Mouse (Mus musculus) heart, adult 2 months (tissue): ENCODE results near the gene Styxl1. TPM values are rescaled to one million over a fixed set of nuclear protein-coding genes. Genes with fewer than 3 reads are reported as not detected.

Source experiments
- DNase-seq, 2 experiments: peaks; one replicate each; pipeline ENCODE4 v3.0.0; 2021
- H3K27ac ChIP-seq: fragments of 200-600 bp; 2 replicates; pipeline ENCODE4 v1.8.1; 2022
- H3K27me3 ChIP-seq: fragments of 200-500 bp; 2 replicates; pipeline ENCODE4 v1.6.1; 2012; ENCODE audit warnings: mild to moderate bottlenecking, low read length, inconsistent platforms, mixed read lengths; ENCODE audit not compliant: control insufficient read depth, insufficient read depth
- H3K36me3 ChIP-seq: fragments of 200-500 bp; 2 replicates; pipeline ENCODE4 v1.6.1; 2012; ENCODE audit warnings: low read length, inconsistent platforms; ENCODE audit not compliant: control insufficient read depth, insufficient read depth
- H3K4me1 ChIP-seq: fragments of 200-500 bp; 2 replicates; pipeline ENCODE4 v1.6.1; 2011; ENCODE audit warnings: low read length; ENCODE audit not compliant: control insufficient read depth, insufficient read depth
- H3K4me3 ChIP-seq: fragments of 200-600 bp; 2 replicates; pipeline ENCODE4 v1.8.1; 2022
- H3K79me2 ChIP-seq: fragments of 200-500 bp; replicated peaks from 2 replicates; pipeline ENCODE4 v1.6.1; 2012; ENCODE audit warnings: mild to moderate bottlenecking, inconsistent platforms, low read length, moderate library complexity, mixed read lengths; ENCODE audit not compliant: control insufficient read depth, insufficient read depth
- H3K9ac ChIP-seq: fragments of 200-500 bp; 2 replicates; pipeline ENCODE4 v1.6.1; 2012; ENCODE audit warnings: low read depth, mild to moderate bottlenecking, control low read depth, inconsistent platforms, low read length, mixed read lengths
- CTCF ChIP-seq: fragments of 200-600 bp; IDR thresholded peaks from 2 replicates; pipeline ENCODE4 v1.8.1; 2022; ENCODE audit warnings: antibody characterized with exemption, mild to moderate bottlenecking, moderate library complexity
- EP300 ChIP-seq: fragments of 200-500 bp; IDR thresholded peaks from 2 replicates; pipeline ENCODE4 v1.6.1; 2011; ENCODE audit warnings: low read depth, low read length, control low read depth; ENCODE audit not compliant: insufficient read depth
- POLR2A ChIP-seq: fragments of 200-500 bp; IDR thresholded peaks from 2 replicates; pipeline ENCODE4 v1.6.1; 2011; ENCODE audit warnings: mild to moderate bottlenecking, low read depth, low read length, control low read depth; ENCODE audit not compliant: insufficient read depth
- WGBS: fragments of 180-500 bp; shearing (Covaris S2); methylation state at CpG from one replicate; pipeline ENCODE4 v1.1.7; 2018; 5-methylcytosine and 5-hydroxymethylcytosine counted together
- intact Hi-C: fragments of 180-260 bp; cut with DNase I; formaldehyde crosslinking; loops from one replicate; pipeline ENCODE4 v1.15.1; 2025
- polyA plus RNA-seq: library from polyadenylated mRNA; depleted of rRNA; stranded (reverse); fragments of >200 nt; gene quantifications from 2 replicates; pipeline ENCODE4 v1.2.3, GENCODE M21; 2012
- total RNA-seq, 2 experiments: library from RNA; stranded (reverse); gene quantifications; 2 replicates each; pipeline ENCODE4 v1.2.3; 2021

Gene Styxl1
- total and polyA plus RNA-seq, 3 experiments = 0.20 TPM; not detected in 2

- 60% methylated on average over 10 of the region's 10 CpGs for WGBS
- Histone ChIP-seq H3K27me3 (no peaks in the 10 kb centered on the region), H3K4me1 (peaks cover 3% of the 10 kb centered on the region), H3K4me3 (no peak overlapping the region), H3K79me2 (no peaks in the 10 kb centered on the region), H3K27ac (no peak overlapping the region), H3K9ac (no peak overlapping the region), H3K36me3 (no peaks in the 10 kb centered on the region)
- intact Hi-C loops = loop anchor here (5.0 kb wide), 1 partner anchor 110 kb away; the partner anchor contains the start of gene Rhbdd2
- no peak for DNase-seq
- TF ChIP-seq POLR2A (no peak), EP300 (no peak), CTCF (no peak)
Observed at GRCm38 (mm10) chr5:135742156-135742555, 36.0 kb downstream of the Styxl1 start.

GRCm38 (mm10) chr5:135738266-135738665, 39.9 kb downstream of the Styxl1 start:
- Histone ChIP-seq H3K4me1 (no peaks in the 10 kb centered on the region; the same call in 1 of the 2 replicates), H3K79me2 (no peaks in the 10 kb centered on the region), H3K4me3 (no peak overlapping the region), H3K9ac (no peak overlapping the region), H3K36me3 (no peaks in the 10 kb centered on the region), H3K27me3 (no peaks in the 10 kb centered on the region), H3K27ac (no peak overlapping the region)
- WGBS = 28% methylated on average over 6 of the region's 6 CpGs
- intact Hi-C loops = no loop called here
- TF ChIP-seq EP300 (no peak), CTCF (no peak), POLR2A (no peak)
- no peak for DNase-seq

GRCm38 (mm10) chr5:135737154-135737553, 41.0 kb downstream of the Styxl1 start:
- no peaks in the 10 kb centered on the region for H3K36me3 ChIP-seq
- TF ChIP-seq CTCF = peak; percentile 65
- no peak for TF ChIP-seq EP300

GRCm38 (mm10) chr5:135736544-135736943, 41.6 kb downstream of the Styxl1 start:
- intact Hi-C loops = no loop called here
- Histone ChIP-seq H3K9ac (no peak overlapping the region), H3K27ac (no peak overlapping the region), H3K4me3 (no peak overlapping the region), H3K4me1 (no peaks in the 10 kb centered on the region), H3K27me3 (no peaks in the 10 kb centered on the region), H3K36me3 (no peaks in the 10 kb centered on the region), H3K79me2 (no peaks in the 10 kb centered on the region)
- DNase-seq = no peak
- TF ChIP-seq POLR2A = no peak
- TF ChIP-seq CTCF = no peak
- no peak for TF ChIP-seq EP300
- WGBS = 93% methylated on average over 16 of the region's 16 CpGs

More at GRCm38 (mm10) chr5:135737154-135737553, 41.0 kb downstream of the Styxl1 start:
- no peak overlapping the region for H3K9ac ChIP-seq
- H3K4me3 ChIP-seq = no peak overlapping the region
- no peaks in the 10 kb centered on the region for H3K4me1 ChIP-seq
- H3K27ac ChIP-seq = no peak overlapping the region
- 73% methylated on average over 7 of the region's 7 CpGs for WGBS
- no peak for DNase-seq
- H3K27me3 ChIP-seq = no peaks in the 10 kb centered on the region
- intact Hi-C loops = no loop called here
- no peaks in the 10 kb centered on the region for H3K79me2 ChIP-seq

- Histone ChIP-seq H3K79me2 (no peaks in the 10 kb centered on the region), H3K36me3 (no peaks in the 10 kb centered on the region), H3K9ac (no peak overlapping the region), H3K27ac (no peak overlapping the region), H3K4me3 (no peak overlapping the region), H3K27me3 (no peaks in the 10 kb centered on the region), H3K4me1 (no peaks in the 10 kb centered on the region)
- intact Hi-C loops = no loop called here
- WGBS = 76% methylated on average over 13 of the region's 13 CpGs
- no peak for DNase-seq
- TF ChIP-seq CTCF (no peak), POLR2A (no peak), EP300 (no peak)
Observed at GRCm38 (mm10) chr5:135735741-135736140, 42.4 kb downstream of the Styxl1 start.

- Histone ChIP-seq H3K27ac (no peak overlapping the region), H3K27me3 (no peaks in the 10 kb centered on the region), H3K4me3 (no peak overlapping the region), H3K9ac (no peak overlapping the region), H3K79me2 (no peaks in the 10 kb centered on the region), H3K4me1 (no peaks in the 10 kb centered on the region), H3K36me3 (no peaks in the 10 kb centered on the region)
- 90% methylated on average over 42 of the region's 42 CpGs for WGBS
- intact Hi-C loops = no loop called here
- no peak for DNase-seq
- TF ChIP-seq EP300 = no peak
- no peak for TF ChIP-seq CTCF
- no peak for TF ChIP-seq POLR2A
Observed at GRCm38 (mm10) chr5:135734057-135734680, 44.0 kb downstream of the Styxl1 start.
